Mouse (Mus musculus) embryo, embryonic 9.5 days (tissue): ENCODE data around the gene Exoc2.

Source experiments
- DNase-seq: peaks from one replicate; pipeline ENCODE4 v3.0.0-alpha.2; 2017; ENCODE audit errors: extremely low spot score

Exoc2 gene

GRCm38 (mm10) chr13:30973501-30974246 is at the start of gene Exoc2, which contains the start of gene Gm5447:
TSS of gene Exoc2 (minus strand) at chr13:30974093.
TSS of gene Gm5447 (plus strand) at chr13:30974204.
- DNase-seq: peak; percentile 89

GRCm38 (mm10) chr13:31023664-31024063 is 49.8 kb upstream of the Exoc2 start:
- DNase-seq: no peak

GRCm38 (mm10) chr13:31021927-31022326 is 48.0 kb upstream of the Exoc2 start:
- no peak for DNase-seq

- no peak for DNase-seq
Measured at GRCm38 (mm10) chr13:31021514-31021913, 47.6 kb upstream of the Exoc2 start.

- no peak for DNase-seq
Measured at GRCm38 (mm10) chr13:31017545-31017944, 43.7 kb upstream of the Exoc2 start.

GRCm38 (mm10) chr13:31004995-31005394 is 31.1 kb upstream of the Exoc2 start:
- DNase-seq: no peak

- no peak for DNase-seq
Measured at GRCm38 (mm10) chr13:31004458-31004857, 30.6 kb upstream of the Exoc2 start.

- DNase-seq: no peak
Measured at GRCm38 (mm10) chr13:30999799-31000198, 25.9 kb upstream of the Exoc2 start.

GRCm38 (mm10) chr13:30997526-30998253 is 23.8 kb upstream of the Exoc2 start:
- no peak for DNase-seq

- no peak for DNase-seq
Measured at GRCm38 (mm10) chr13:30994249-30994858, 20.5 kb upstream of the Exoc2 start.

GRCm38 (mm10) chr13:30993819-30994218 is 19.9 kb upstream of the Exoc2 start:
- DNase-seq: peak; percentile 72

- no peak for DNase-seq
Measured at GRCm38 (mm10) chr13:30990233-30990632, 16.3 kb upstream of the Exoc2 start.

- DNase-seq: no peak
Measured at GRCm38 (mm10) chr13:30989710-30990109, 15.8 kb upstream of the Exoc2 start.

GRCm38 (mm10) chr13:30987686-30988085 is 13.8 kb upstream of the Exoc2 start:
- no peak for DNase-seq

- no peak for DNase-seq
Measured at GRCm38 (mm10) chr13:30986934-30987455, 13.1 kb upstream of the Exoc2 start.

- DNase-seq: peak; percentile 57
Measured at GRCm38 (mm10) chr13:30985598-30986466, 11.9 kb upstream of the Exoc2 start.

- no peak for DNase-seq
Measured at GRCm38 (mm10) chr13:30985275-30985597, 11.3 kb upstream of the Exoc2 start.

GRCm38 (mm10) chr13:30981666-30982065 is 7.8 kb upstream of the Exoc2 start:
- peak; percentile 42 for DNase-seq

GRCm38 (mm10) chr13:30978224-30978623 is 4.3 kb upstream of the Exoc2 start:
- DNase-seq: no peak

- DNase-seq: no peak
Measured at GRCm38 (mm10) chr13:30976536-30977084, 2.7 kb upstream of the Exoc2 start.

GRCm38 (mm10) chr13:30974247-30974630 is 346 bp upstream of the Exoc2 start:
- no peak for DNase-seq
